Mouse (Mus musculus): ENCODE measurements around the gene Whrn.

DNA sequence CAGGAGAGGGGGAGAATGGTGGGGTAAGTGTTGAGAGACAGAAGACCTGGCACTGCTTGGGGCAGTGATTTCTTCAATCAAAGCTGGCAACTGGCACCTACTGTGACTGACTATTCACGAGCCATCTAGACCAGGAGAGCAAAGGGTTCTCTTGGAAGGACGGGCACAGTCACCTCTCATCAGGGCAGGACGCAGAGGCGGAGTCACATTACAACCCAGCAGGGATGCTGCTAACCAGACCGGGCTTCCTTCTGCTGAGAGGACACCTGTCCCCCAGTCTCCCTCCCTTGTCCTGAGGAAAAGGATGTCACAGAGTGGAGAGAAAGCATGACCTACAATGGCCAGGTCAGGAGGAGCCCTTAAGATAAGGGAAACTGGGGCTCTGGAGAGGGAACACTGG is 72.0 kb downstream of the Whrn start:
- TF ChIP-seq POLR2A (IDR thresholded peaks at IDR 0.05; ENCODE audit: borderline replicate concordance, low read depth, low read length) (no peak), CTCF (IDR thresholded peaks at IDR 0.05; ENCODE audit: low read depth, low read length) (no peak)

Data from bone marrow macrophage, adult 2 months (primary cell).